In the genomic region with DNA sequence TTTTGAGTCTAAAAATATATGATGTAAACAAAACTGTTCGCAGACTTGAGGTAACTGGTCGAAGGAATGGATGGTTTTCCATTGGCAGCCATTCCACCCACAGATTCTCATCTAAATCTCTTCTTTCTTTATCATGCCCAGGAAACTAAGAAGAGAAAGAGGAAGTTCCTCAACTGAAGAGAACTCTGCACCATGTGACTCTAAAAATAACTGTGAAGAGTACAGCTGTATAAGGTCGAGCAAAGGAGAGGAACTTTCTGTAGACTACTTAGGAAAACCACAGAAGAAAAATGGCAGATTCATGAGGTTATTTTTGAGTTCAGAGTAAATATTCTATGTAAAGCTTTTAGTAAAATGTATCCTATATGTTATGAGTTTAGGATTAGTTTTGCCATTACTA, we compare ENCODE assay signal across 19 mouse cellular contexts.
"Had no signal": no experiment of that assay in that cellular context is flagged by ENCODE, and none has a peak within 500 bp of the region (broad histone marks: within the 10 kb centered on the region; RNA-seq: fewer than 3 reads in every experiment).

No protein-coding gene starts in this region.

- H3K9me3 ChIP-seq: megakaryocyte, embryonic 14.5 days; midbrain, embryonic 13.5 days; midbrain, embryonic 15.5 days; neural tube, embryonic 12.5 days; stomach, embryonic 15.5 days had no signal

- DNase-seq: lung, adult 18-20 months; lung, embryonic 14.5 days; lung, postnatal 10 days; lung, postnatal 4 days; retina, postnatal 1 day; right cerebral cortex, adult 18-20 months; right cerebral cortex, postnatal 25 days; right cerebral cortex, postnatal 4 days; spleen, adult 18-20 months; thymus, adult 2 months; thymus, postnatal 25 days; thymus, postnatal 4 days had no signal

- H3K27me3 ChIP-seq: megakaryocyte, embryonic 14.5 days; midbrain, embryonic 13.5 days; midbrain, embryonic 15.5 days; neural tube, embryonic 12.5 days; stomach, embryonic 15.5 days had no signal

- H3K27ac ChIP-seq: midbrain, embryonic 13.5 days; midbrain, embryonic 15.5 days; neural tube, embryonic 12.5 days; stomach, embryonic 15.5 days; stomach, postnatal 0 days had no signal

- H3K4me3 ChIP-seq: megakaryocyte, embryonic 14.5 days; midbrain, embryonic 13.5 days; midbrain, embryonic 15.5 days; neural tube, embryonic 12.5 days; stomach, embryonic 15.5 days had no signal

- ATAC-seq: midbrain, embryonic 13.5 days; midbrain, embryonic 15.5 days had no signal

- H3K9ac ChIP-seq: lung, embryonic 14.5 days; midbrain, embryonic 13.5 days; midbrain, embryonic 15.5 days; neural tube, embryonic 12.5 days; stomach, embryonic 15.5 days had no signal

- H3K4me1 ChIP-seq: megakaryocyte, embryonic 14.5 days; midbrain, embryonic 13.5 days; midbrain, embryonic 15.5 days; neural tube, embryonic 12.5 days; stomach, embryonic 15.5 days had no signal

- H3K4me2 ChIP-seq: lung, embryonic 14.5 days; midbrain, embryonic 11.5 days; midbrain, embryonic 13.5 days; midbrain, embryonic 15.5 days; neural tube, embryonic 12.5 days; stomach, embryonic 15.5 days had no signal

- H3K36me3 ChIP-seq: midbrain, embryonic 13.5 days; midbrain, embryonic 15.5 days; neural tube, embryonic 12.5 days; stomach, embryonic 15.5 days had no signal
